Mouse (Mus musculus) hindbrain, embryonic 13.5 days (tissue): Measurements from ENCODE around the gene Vamp8. TPM values are rescaled to one million over a fixed set of nuclear protein-coding genes. Genes with fewer than 3 reads are reported as not detected.

ENCODE experiments used
- ATAC-seq: fragments of 200-750 bp; cut with Nextera tagmentation; 2 replicates; pipeline ENCODE4 v1.8.0; 2017; ENCODE audit warnings: moderate TSS enrichment; ENCODE audit not compliant: low FRiP score
- H3K27ac ChIP-seq: fragments of 300-500 bp; sonication (generic); 2 replicates; pipeline ENCODE4 v1.5.1; 2015; ENCODE audit warnings: inconsistent platforms, mild to moderate bottlenecking, moderate library complexity
- H3K27me3 ChIP-seq: fragments of 300-500 bp; sonication (generic); 2 replicates; pipeline ENCODE4 v1.6.1; 2015; ENCODE audit warnings: mild to moderate bottlenecking, inconsistent platforms
- H3K36me3 ChIP-seq: fragments of 300-500 bp; sonication (generic); 2 replicates; pipeline ENCODE4 v1.6.1; 2015; ENCODE audit warnings: mild to moderate bottlenecking, inconsistent platforms
- H3K4me1 ChIP-seq: fragments of 300-500 bp; sonication (generic); replicated peaks from 2 replicates; pipeline ENCODE4 v1.6.1; 2015; ENCODE audit warnings: inconsistent platforms
- H3K4me2 ChIP-seq: fragments of 300-500 bp; sonication (generic); 2 replicates; pipeline ENCODE4 v1.6.1; 2015; ENCODE audit warnings: inconsistent platforms, mild to moderate bottlenecking, moderate library complexity
- H3K4me3 ChIP-seq: fragments of 300-500 bp; sonication (generic); 2 replicates; pipeline ENCODE4 v1.5.1; 2015; ENCODE audit warnings: mild to moderate bottlenecking, inconsistent platforms
- H3K9ac ChIP-seq: fragments of 300-500 bp; sonication (generic); 2 replicates; pipeline ENCODE4 v1.6.1; 2015; ENCODE audit warnings: mild to moderate bottlenecking, inconsistent platforms
- H3K9me3 ChIP-seq: fragments of 300-500 bp; sonication (generic); 2 replicates; pipeline ENCODE4 v1.6.1; 2016; ENCODE audit warnings: inconsistent platforms
- WGBS: fragments of 180-500 bp; shearing (Covaris S2); methylation state at CpG from one replicate; pipeline ENCODE4 v1.1.7; 2015; 5-methylcytosine and 5-hydroxymethylcytosine counted together
- polyA plus RNA-seq: library from polyadenylated mRNA; unstranded; fragments of >200 nt; fragmentation: Nextera tagmentation; extraction: Ambion mirVana; gene quantifications from 2 replicates; pipeline ENCODE4 v1.2.1, GENCODE M21; 2015

Gene Vamp8
- polyA plus RNA-seq, 1 experiment from 2014 or later = 29.4 TPM

- peak within 1 kb of the TSS; percentile 59 for H3K4me2 ChIP-seq
- peaks cover 8% of the 10 kb centered on the region for H3K4me1 ChIP-seq
- H3K4me3 ChIP-seq = peak within 1 kb of the TSS; percentile 43
- no peaks in the 10 kb centered on the region for H3K36me3 ChIP-seq
- WGBS = 2% methylated on average over 48 of the region's 49 CpGs
- H3K27me3 ChIP-seq = peaks cover 34% of the 10 kb centered on the region
- no peaks in the 10 kb centered on the region for H3K9me3 ChIP-seq
- no peak for ATAC-seq
- H3K27ac ChIP-seq = no peak within 1 kb of the TSS
- peak within 1 kb of the TSS; percentile 70 for H3K9ac ChIP-seq
Measured at GRCm38 (mm10) chr6:72380131-72380770, 10.3 kb downstream of the Vamp8 start, which contains the start of gene Vamp5. Gene Vamp5 (minus strand): TSS chr6:72380468.

GRCm38 (mm10) chr6:72379377-72380130, 10.9 kb downstream of the Vamp8 start:
- Histone ChIP-seq H3K9ac (peak overlapping the region; percentile 70; the same call in 1 of the 2 replicates), H3K4me1 (peaks cover 8% of the 10 kb centered on the region), H3K27me3 (peaks cover 34% of the 10 kb centered on the region), H3K36me3 (no peaks in the 10 kb centered on the region), H3K9me3 (no peaks in the 10 kb centered on the region), H3K27ac (no peak overlapping the region), H3K4me3 (peak overlapping the region; percentile 43; the same call in 1 of the 2 replicates), H3K4me2 (peak overlapping the region; percentile 59)
- no peak for ATAC-seq
- WGBS = 42% methylated on average over 7 of the region's 7 CpGs

- Histone ChIP-seq H3K4me1 (peaks cover 8% of the 10 kb centered on the region), H3K9me3 (no peaks in the 10 kb centered on the region), H3K4me2 (no peak overlapping the region), H3K27me3 (peaks cover 34% of the 10 kb centered on the region), H3K36me3 (no peaks in the 10 kb centered on the region), H3K4me3 (no peak overlapping the region), H3K9ac (no peak overlapping the region), H3K27ac (no peak overlapping the region)
- 84% methylated on average over 8 of the region's 8 CpGs for WGBS
- no peak for ATAC-seq
Measured at GRCm38 (mm10) chr6:72378510-72379234, 11.8 kb downstream of the Vamp8 start.

- WGBS = 85% methylated on average over 15 of the region's 15 CpGs
- Histone ChIP-seq H3K27me3 (peaks cover 16% of the 10 kb centered on the region), H3K4me1 (peaks cover 5% of the 10 kb centered on the region; the same call in 1 of the 2 replicates), H3K9ac (no peak overlapping the region), H3K4me3 (no peak overlapping the region), H3K9me3 (no peaks in the 10 kb centered on the region), H3K36me3 (no peaks in the 10 kb centered on the region), H3K4me2 (no peak overlapping the region), H3K27ac (no peak overlapping the region)
- ATAC-seq = no peak
Measured at GRCm38 (mm10) chr6:72374820-72375563, 15.5 kb downstream of the Vamp8 start.

GRCm38 (mm10) chr6:72374206-72374605, 16.3 kb downstream of the Vamp8 start:
- no peak for ATAC-seq
- Histone ChIP-seq H3K36me3 (no peaks in the 10 kb centered on the region), H3K4me3 (no peak overlapping the region), H3K4me2 (no peak overlapping the region), H3K27ac (no peak overlapping the region), H3K9ac (no peak overlapping the region), H3K4me1 (0 out of 2 replicates have a peak, but pooled peaks cover 4% of the 10 kb centered on the region), H3K9me3 (no peaks in the 10 kb centered on the region), H3K27me3 (peaks cover 9% of the 10 kb centered on the region)
- 73% methylated on average over 7 of the region's 7 CpGs for WGBS

- Histone ChIP-seq H3K4me2 (no peak overlapping the region), H3K9me3 (no peaks in the 10 kb centered on the region), H3K27me3 (no peaks in the 10 kb centered on the region), H3K4me3 (no peak overlapping the region), H3K36me3 (no peaks in the 10 kb centered on the region), H3K27ac (no peak overlapping the region), H3K9ac (no peak overlapping the region), H3K4me1 (0 out of 2 replicates have a peak, but pooled peaks cover 4% of the 10 kb centered on the region)
- WGBS = 90% methylated on average over 4 of the region's 4 CpGs
- ATAC-seq = no peak
Measured at GRCm38 (mm10) chr6:72373184-72373583, 17.3 kb downstream of the Vamp8 start.

- Histone ChIP-seq H3K9me3 (no peaks in the 10 kb centered on the region), H3K36me3 (no peaks in the 10 kb centered on the region), H3K27ac (no peak overlapping the region), H3K4me1 (0 out of 2 replicates have a peak, but pooled peaks cover 4% of the 10 kb centered on the region), H3K27me3 (no peaks in the 10 kb centered on the region), H3K4me2 (no peak overlapping the region), H3K9ac (no peak overlapping the region), H3K4me3 (no peak overlapping the region)
- ATAC-seq = no peak
- 33% methylated on average over 1 of the region's 1 CpGs for WGBS
Measured at GRCm38 (mm10) chr6:72371571-72371970, 18.9 kb downstream of the Vamp8 start.

- WGBS = 51% methylated on average over 5 of the region's 5 CpGs
- Histone ChIP-seq H3K9me3 (no peaks in the 10 kb centered on the region), H3K4me2 (no peak overlapping the region), H3K36me3 (no peaks in the 10 kb centered on the region), H3K4me1 (0 out of 2 replicates have a peak, but pooled peaks cover 4% of the 10 kb centered on the region), H3K27ac (no peak overlapping the region), H3K4me3 (no peak overlapping the region), H3K27me3 (no peaks in the 10 kb centered on the region), H3K9ac (no peak overlapping the region)
- no peak for ATAC-seq
Measured at GRCm38 (mm10) chr6:72371147-72371546, 19.4 kb downstream of the Vamp8 start.

GRCm38 (mm10) chr6:72370091-72370490, 20.4 kb downstream of the Vamp8 start:
- H3K4me1 ChIP-seq = 0 out of 2 replicates have a peak, but pooled peaks cover 4% of the 10 kb centered on the region
- no peaks in the 10 kb centered on the region for H3K9me3 ChIP-seq
- no peak overlapping the region for H3K27ac ChIP-seq
- WGBS = 82% methylated on average over 12 of the region's 12 CpGs
- H3K9ac ChIP-seq = no peak overlapping the region
- ATAC-seq = no peak
- no peak overlapping the region for H3K4me2 ChIP-seq
- no peaks in the 10 kb centered on the region for H3K27me3 ChIP-seq
- H3K36me3 ChIP-seq = no peaks in the 10 kb centered on the region
- no peak overlapping the region for H3K4me3 ChIP-seq

- Histone ChIP-seq H3K4me3 (no peak overlapping the region), H3K36me3 (no peaks in the 10 kb centered on the region), H3K4me1 (0 out of 2 replicates have a peak, but pooled peaks cover 4% of the 10 kb centered on the region), H3K9ac (no peak overlapping the region), H3K27me3 (0 out of 2 replicates have a peak, but pooled peaks cover 2% of the 10 kb centered on the region), H3K27ac (no peak overlapping the region), H3K4me2 (no peak overlapping the region), H3K9me3 (no peaks in the 10 kb centered on the region)
- 89% methylated on average over 4 of the region's 4 CpGs for WGBS
- ATAC-seq = no peak
Measured at GRCm38 (mm10) chr6:72369557-72369956, 20.9 kb downstream of the Vamp8 start.

- ATAC-seq = no peak
- 0 out of 2 replicates have a peak, but pooled peaks cover 2% of the 10 kb centered on the region for H3K27me3 ChIP-seq
- no peak overlapping the region for H3K4me2 ChIP-seq
- H3K36me3 ChIP-seq = no peaks in the 10 kb centered on the region
- no peaks in the 10 kb centered on the region for H3K9me3 ChIP-seq
- H3K4me1 ChIP-seq = peaks cover 10% of the 10 kb centered on the region
- H3K9ac ChIP-seq = no peak overlapping the region
- H3K4me3 ChIP-seq = no peak overlapping the region
- H3K27ac ChIP-seq = no peak overlapping the region
- 68% methylated on average over 4 of the region's 4 CpGs for WGBS
Measured at GRCm38 (mm10) chr6:72367460-72367974, 23.0 kb downstream of the Vamp8 start.
